Mouse (Mus musculus): ENCODE measurements around the gene Adipor2. TPM values are rescaled to one million over a fixed set of nuclear protein-coding genes. Genes with fewer than 3 reads are reported as not detected.
"Not testable (repeated sequence)": the region's sequence is repeated elsewhere in the genome, so short reads cannot be mapped to it uniquely, and the experiment has no call there.

The Adipor2 gene
- polyA plus RNA-seq, 1 experiment from 2014 or later, result 36.5 TPM

GRCm38 (mm10) chr6:119366800-119367199 is 50.7 kb downstream of the Adipor2 start:
- not testable (repeated sequence) for ATAC-seq (ENCODE audit: insufficient read depth); H3K27me3 ChIP-seq; H3K27ac ChIP-seq (replicated peaks); H3K9me3 ChIP-seq (replicated peaks); H3K4me2 ChIP-seq; H3K9ac ChIP-seq; H3K4me3 ChIP-seq (replicated peaks)
- H3K36me3 ChIP-seq (replicated peaks), result peaks cover 68% of the 10 kb centered on the region
- peaks cover 23% of the 10 kb centered on the region for H3K4me1 ChIP-seq (replicated peaks)
- 67% methylated on average over 4 of the region's 4 CpGs for WGBS (ENCODE audit: insufficient replicate concordance)

- Histone ChIP-seq H3K4me3 (replicated peaks) (no peak overlapping the region), H3K27me3 (no peaks in the 10 kb centered on the region), H3K9me3 (replicated peaks) (no peaks in the 10 kb centered on the region), H3K4me1 (replicated peaks) (peaks cover 45% of the 10 kb centered on the region), H3K27ac (replicated peaks) (no peak overlapping the region), H3K9ac (no peak overlapping the region), H3K4me2 (no peak overlapping the region), H3K36me3 (replicated peaks) (peaks cover 84% of the 10 kb centered on the region)
- WGBS (ENCODE audit: insufficient replicate concordance), result 71% methylated on average over 5 of the region's 5 CpGs
- ATAC-seq (ENCODE audit: insufficient read depth), result no peak
These were observed 53.9 kb downstream of the Adipor2 start for GRCm38 (mm10) chr6:119363593-119363992.

- WGBS (ENCODE audit: insufficient replicate concordance), result 33% methylated on average over 3 of the region's 3 CpGs
- no peak overlapping the region for H3K4me3 ChIP-seq (replicated peaks)
- H3K27ac ChIP-seq (replicated peaks), result peak overlapping the region; percentile 88
- H3K9ac ChIP-seq, result no peak overlapping the region
- H3K36me3 ChIP-seq (replicated peaks), result peaks cover 89% of the 10 kb centered on the region
- peaks cover 40% of the 10 kb centered on the region for H3K4me1 ChIP-seq (replicated peaks)
- no peaks in the 10 kb centered on the region for H3K9me3 ChIP-seq (replicated peaks)
- H3K27me3 ChIP-seq, result no peaks in the 10 kb centered on the region
- peak; percentile 99 for ATAC-seq (ENCODE audit: insufficient read depth)
- peak overlapping the region; percentile 38 for H3K4me2 ChIP-seq
These were observed 56.4 kb downstream of the Adipor2 start for GRCm38 (mm10) chr6:119360925-119361702.

GRCm38 (mm10) chr6:119360250-119360649 is 57.3 kb downstream of the Adipor2 start:
- Histone ChIP-seq H3K36me3 (replicated peaks) (peaks cover 89% of the 10 kb centered on the region), H3K4me2 (peak overlapping the region; percentile 38; the same call in 1 of the 2 replicates), H3K4me1 (replicated peaks) (peaks cover 35% of the 10 kb centered on the region), H3K27ac (replicated peaks) (peak overlapping the region; percentile 88)
- not testable (repeated sequence) for ATAC-seq (ENCODE audit: insufficient read depth); H3K4me3 ChIP-seq (replicated peaks); H3K27me3 ChIP-seq; H3K9ac ChIP-seq; H3K9me3 ChIP-seq (replicated peaks)
- 65% methylated on average over 6 of the region's 6 CpGs for WGBS (ENCODE audit: insufficient replicate concordance)

GRCm38 (mm10) chr6:119358020-119358571 is 59.4 kb downstream of the Adipor2 start:
- Histone ChIP-seq H3K36me3 (replicated peaks) (peaks cover 93% of the 10 kb centered on the region), H3K9me3 (replicated peaks) (no peaks in the 10 kb centered on the region), H3K4me3 (replicated peaks) (no peak overlapping the region), H3K4me2 (no peak overlapping the region), H3K27ac (replicated peaks) (no peak overlapping the region), H3K27me3 (no peaks in the 10 kb centered on the region), H3K9ac (no peak overlapping the region), H3K4me1 (replicated peaks) (peaks cover 32% of the 10 kb centered on the region)
- 84% methylated on average over 8 of the region's 8 CpGs for WGBS (ENCODE audit: insufficient replicate concordance)
- no peak for ATAC-seq (ENCODE audit: insufficient read depth)

GRCm38 (mm10) chr6:119352501-119352900 is 65.0 kb downstream of the Adipor2 start:
- H3K36me3 ChIP-seq (replicated peaks), result peaks cover 46% of the 10 kb centered on the region
- no peak overlapping the region for H3K4me3 ChIP-seq (replicated peaks)
- no peak for ATAC-seq (ENCODE audit: insufficient read depth)
- WGBS (ENCODE audit: insufficient replicate concordance), result 72% methylated on average over 6 of the region's 6 CpGs
- no peaks in the 10 kb centered on the region for H3K27me3 ChIP-seq
- no peaks in the 10 kb centered on the region for H3K4me1 ChIP-seq (replicated peaks)
- H3K9me3 ChIP-seq (replicated peaks), result no peaks in the 10 kb centered on the region
- no peak overlapping the region for H3K27ac ChIP-seq (replicated peaks)
- H3K4me2 ChIP-seq, result no peak overlapping the region
- H3K9ac ChIP-seq, result no peak overlapping the region

- H3K9ac ChIP-seq, result no peak overlapping the region
- ATAC-seq (ENCODE audit: insufficient read depth), result no peak
- WGBS (ENCODE audit: insufficient replicate concordance), result 64% methylated on average over 8 of the region's 8 CpGs
These were observed 65.8 kb downstream of the Adipor2 start for GRCm38 (mm10) chr6:119351656-119352055.

GRCm38 (mm10) chr6:119350703-119351198 is 66.8 kb downstream of the Adipor2 start:
- no peak overlapping the region for H3K4me3 ChIP-seq (replicated peaks)
- 70% methylated on average over 9 of the region's 9 CpGs for WGBS (ENCODE audit: insufficient replicate concordance)
- H3K4me1 ChIP-seq (replicated peaks), result no peaks in the 10 kb centered on the region
- no peak overlapping the region for H3K9ac ChIP-seq
- H3K27ac ChIP-seq (replicated peaks), result no peak overlapping the region
- H3K9me3 ChIP-seq (replicated peaks), result no peaks in the 10 kb centered on the region
- H3K4me2 ChIP-seq, result no peak overlapping the region
- H3K27me3 ChIP-seq, result no peaks in the 10 kb centered on the region
- H3K36me3 ChIP-seq (replicated peaks), result peaks cover 31% of the 10 kb centered on the region
- ATAC-seq (ENCODE audit: insufficient read depth), result no peak

More at GRCm38 (mm10) chr6:119351656-119352055, 65.8 kb downstream of the Adipor2 start:
- Histone ChIP-seq H3K27me3 (no peaks in the 10 kb centered on the region), H3K9me3 (replicated peaks) (no peaks in the 10 kb centered on the region), H3K4me3 (replicated peaks) (no peak overlapping the region), H3K27ac (replicated peaks) (no peak overlapping the region), H3K36me3 (replicated peaks) (peaks cover 40% of the 10 kb centered on the region), H3K4me1 (replicated peaks) (no peaks in the 10 kb centered on the region), H3K4me2 (no peak overlapping the region)

GRCm38 (mm10) chr6:119348234-119348633 is 69.3 kb downstream of the Adipor2 start:
- H3K27ac ChIP-seq (replicated peaks), result no peak overlapping the region
- no peak overlapping the region for H3K4me3 ChIP-seq (replicated peaks)
- no peak overlapping the region for H3K4me2 ChIP-seq
- H3K9me3 ChIP-seq (replicated peaks), result no peaks in the 10 kb centered on the region
- no peaks in the 10 kb centered on the region for H3K27me3 ChIP-seq
- 0% methylated on average over 1 of the region's 1 CpGs for WGBS (ENCODE audit: insufficient replicate concordance)
- no peaks in the 10 kb centered on the region for H3K4me1 ChIP-seq (replicated peaks)
- no peak for ATAC-seq (ENCODE audit: insufficient read depth)
- H3K9ac ChIP-seq, result no peak overlapping the region
- H3K36me3 ChIP-seq (replicated peaks), result peaks cover 5% of the 10 kb centered on the region

- ATAC-seq (ENCODE audit: insufficient read depth), result no peak
- H3K4me1 ChIP-seq (replicated peaks), result no peaks in the 10 kb centered on the region
- no peak overlapping the region for H3K27ac ChIP-seq (replicated peaks)
- H3K4me3 ChIP-seq (replicated peaks), result no peak overlapping the region
- 0 out of 2 replicates have a peak, but pooled peaks cover 3% of the 10 kb centered on the region for H3K36me3 ChIP-seq (replicated peaks)
- no peak overlapping the region for H3K9ac ChIP-seq
- WGBS (ENCODE audit: insufficient replicate concordance), result 64% methylated on average over 5 of the region's 5 CpGs
- no peaks in the 10 kb centered on the region for H3K9me3 ChIP-seq (replicated peaks)
- no peaks in the 10 kb centered on the region for H3K27me3 ChIP-seq
- no peak overlapping the region for H3K4me2 ChIP-seq
These were observed 69.7 kb downstream of the Adipor2 start for GRCm38 (mm10) chr6:119347813-119348212.

- Histone ChIP-seq H3K9ac (no peak overlapping the region), H3K9me3 (replicated peaks) (no peaks in the 10 kb centered on the region), H3K4me2 (no peak overlapping the region), H3K27ac (replicated peaks) (no peak overlapping the region), H3K4me3 (replicated peaks) (no peak overlapping the region), H3K36me3 (replicated peaks) (no peaks in the 10 kb centered on the region), H3K4me1 (replicated peaks) (no peaks in the 10 kb centered on the region), H3K27me3 (no peaks in the 10 kb centered on the region)
- ATAC-seq (ENCODE audit: insufficient read depth), result no peak
- WGBS (ENCODE audit: insufficient replicate concordance), result 35% methylated on average over 10 of the region's 10 CpGs
These were observed 71.2 kb downstream of the Adipor2 start for GRCm38 (mm10) chr6:119346257-119346656.

Measured in liver, embryonic 15.5 days (tissue).